Mouse (Mus musculus) embryonic fibroblast, embryonic 13.5 days (primary cell): ENCODE measurements at regions not wholly inside any gene's neighbourhood (a gene's known extent, or its start where the extent isn't known, plus 50 kb on each side); places are given as distances from the start of the nearest gene placed in this dataset.

ENCODE experiments used
- CTCF ChIP-seq: IDR thresholded peaks from 2 replicates; pipeline ENCODE4 v1.5.1; 2011; ENCODE audit warnings: mild to moderate bottlenecking, control low read depth, low read length, moderate library complexity, borderline replicate concordance; ENCODE audit not compliant: insufficient read depth
- POLR2A ChIP-seq: IDR thresholded peaks from 2 replicates; pipeline ENCODE4 v1.6.1; 2011; ENCODE audit warnings: low read depth, mild to moderate bottlenecking, control low read depth, low read length, moderate library complexity

- TF ChIP-seq POLR2A (no peak), CTCF (no peak)
Observed at GRCm38 (mm10) chrX:18838668-18839067, 377.5 kb upstream of the 4930578C19Rik start.
